Mouse (Mus musculus) kidney, adult 18-20 months (tissue): Measurements from ENCODE around the gene Cdyl.

ENCODE experiments used
- DNase-seq: peaks from one replicate; pipeline ENCODE4 v3.0.0; 2021

The Cdyl gene

DNA sequence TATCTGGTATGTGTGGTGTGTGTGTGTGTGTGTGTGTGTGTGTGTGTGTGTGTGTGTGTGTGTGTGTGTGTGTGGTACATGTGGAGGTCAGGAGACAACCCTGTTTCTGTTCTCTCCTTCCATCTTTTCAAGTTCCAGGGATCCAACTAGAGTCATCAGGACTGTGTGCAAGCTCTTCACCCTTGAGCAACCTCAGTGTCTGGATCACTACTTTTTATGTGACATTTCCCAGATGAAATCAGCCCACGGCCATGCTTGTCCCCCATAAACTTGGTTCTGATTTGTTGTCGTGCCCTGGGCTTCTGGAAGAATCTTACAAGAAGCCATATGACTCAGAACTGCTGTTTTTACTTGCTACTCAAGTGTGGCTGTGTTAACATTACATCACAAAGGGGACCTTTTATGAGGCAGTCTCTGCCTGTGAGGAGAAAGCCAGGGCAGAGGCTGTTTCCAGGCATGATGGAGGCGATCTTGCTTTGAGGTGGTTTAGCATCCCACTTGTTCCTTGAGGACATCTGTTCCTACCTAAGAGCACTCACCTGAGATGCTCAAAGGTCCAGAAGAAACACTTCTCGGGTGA, at the start of gene Cdyl:
TSS of gene Cdyl (plus strand) at position 428 of the 580 bp plus-strand sequence.
- no peak for DNase-seq

DNA sequence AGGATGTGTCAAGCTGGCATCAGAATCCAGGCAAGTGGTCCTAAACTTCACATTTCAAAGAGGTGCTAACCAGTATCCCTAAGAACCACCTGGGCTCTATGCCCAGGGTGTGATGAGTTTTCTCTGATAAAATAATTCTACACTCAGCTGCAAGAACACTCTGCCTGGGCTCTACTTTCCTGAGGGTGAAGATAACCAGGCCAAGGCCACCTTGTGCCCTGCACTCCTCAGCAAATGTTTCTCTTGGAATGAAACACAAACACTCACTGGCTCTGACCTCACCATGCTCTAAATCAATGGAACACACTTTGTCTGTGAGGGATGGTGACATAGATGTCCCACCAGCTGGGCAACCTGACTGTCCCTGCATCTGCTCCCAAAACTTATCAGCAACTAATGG, 48.9 kb upstream of the Cdyl start:
- no peak for DNase-seq

DNA sequence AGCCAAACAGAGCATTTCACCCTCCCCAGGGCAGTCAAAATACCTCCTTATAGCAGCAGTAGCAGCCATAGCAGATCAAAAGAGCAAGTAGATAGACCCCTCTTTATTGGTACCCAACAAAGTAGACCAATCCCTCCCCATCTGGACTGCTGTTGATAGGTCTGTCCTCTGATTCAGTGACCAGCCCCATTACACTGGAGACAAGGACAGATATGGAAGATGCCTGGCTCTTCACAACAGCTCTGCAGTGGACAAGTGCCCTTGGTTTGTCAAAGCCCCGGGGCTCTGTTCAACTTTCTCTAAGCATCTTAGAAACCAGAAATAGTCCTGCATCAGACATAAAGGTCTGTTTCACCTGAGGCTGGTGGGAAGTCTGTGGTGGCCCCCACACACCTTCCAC, 47.1 kb upstream of the Cdyl start:
- DNase-seq, result no peak

DNA sequence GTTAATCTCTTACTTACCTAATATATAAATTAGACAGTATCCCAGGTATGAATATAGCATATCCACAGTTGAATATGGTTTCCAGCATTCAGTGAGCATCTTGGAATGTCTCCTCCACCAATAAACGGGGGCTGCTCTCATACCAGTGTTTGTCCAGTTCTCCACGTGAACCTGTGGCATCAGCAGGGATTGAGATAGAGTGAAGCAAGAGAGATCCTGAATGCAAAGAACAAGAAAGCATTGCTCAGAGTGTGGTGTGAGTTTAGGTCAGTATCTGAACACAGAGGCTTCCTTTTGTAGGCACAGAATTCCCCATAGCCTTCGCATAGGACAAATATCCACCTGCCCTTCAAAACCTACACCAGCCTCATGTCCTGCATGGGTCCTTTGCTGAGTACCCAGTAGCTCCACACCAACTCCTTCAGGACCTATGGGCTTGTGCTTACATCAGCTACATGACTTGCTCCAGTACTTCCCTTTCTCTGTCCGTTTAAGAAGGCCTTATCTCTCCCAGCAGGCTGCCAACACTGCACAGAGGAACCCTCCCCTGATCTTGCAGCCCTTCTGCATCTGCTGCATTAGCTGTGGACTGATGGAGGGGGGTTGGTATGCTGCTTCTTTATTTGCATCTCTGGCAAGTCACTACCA, 44.7 kb upstream of the Cdyl start:
- no peak for DNase-seq

DNA sequence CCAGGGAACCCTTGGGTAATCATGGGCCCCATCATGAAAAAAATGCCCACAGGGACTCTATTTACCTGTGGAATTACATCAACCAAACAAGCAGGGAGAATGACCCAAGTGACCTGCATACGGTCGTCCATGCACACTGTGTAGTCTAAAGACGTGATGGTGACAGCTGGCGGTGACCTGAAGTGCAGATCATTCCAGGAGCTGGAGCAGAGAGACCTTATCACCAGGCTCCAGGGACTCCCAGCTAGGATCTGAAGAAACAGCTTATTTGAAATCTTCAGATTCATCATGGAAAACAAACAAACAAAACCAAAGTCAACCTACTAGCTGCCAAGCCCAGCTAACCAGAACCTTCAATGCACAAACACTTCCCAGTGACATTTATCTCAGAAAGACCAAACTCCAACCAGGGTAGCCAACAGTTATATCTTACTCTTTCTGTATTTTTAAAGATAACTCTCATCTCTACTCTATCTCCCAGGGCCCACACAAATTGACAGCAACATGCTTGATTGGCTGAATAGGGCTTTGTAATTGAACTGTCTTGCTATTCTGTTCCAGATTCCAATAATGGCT, 43.0 kb upstream of the Cdyl start:
- no peak for DNase-seq

DNA sequence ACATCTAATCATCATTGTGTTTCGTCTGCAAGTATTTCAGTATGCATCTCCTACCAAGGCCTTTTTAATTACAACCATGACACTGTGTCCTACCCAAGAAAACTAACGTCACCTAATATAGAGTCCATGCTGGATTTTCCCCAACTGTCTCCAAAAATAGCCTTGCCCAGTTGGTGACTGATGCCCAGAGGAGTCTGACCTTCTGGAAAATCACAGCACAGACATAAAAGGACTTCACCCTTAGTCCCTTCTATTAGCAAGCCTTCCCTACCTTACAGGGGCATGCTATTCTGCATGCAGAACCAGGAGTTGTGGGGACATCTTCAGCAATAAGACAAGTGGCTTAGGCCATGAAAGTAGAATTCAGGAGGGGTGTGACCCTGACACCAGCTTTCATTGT, 40.3 kb upstream of the Cdyl start:
- no peak for DNase-seq

DNA sequence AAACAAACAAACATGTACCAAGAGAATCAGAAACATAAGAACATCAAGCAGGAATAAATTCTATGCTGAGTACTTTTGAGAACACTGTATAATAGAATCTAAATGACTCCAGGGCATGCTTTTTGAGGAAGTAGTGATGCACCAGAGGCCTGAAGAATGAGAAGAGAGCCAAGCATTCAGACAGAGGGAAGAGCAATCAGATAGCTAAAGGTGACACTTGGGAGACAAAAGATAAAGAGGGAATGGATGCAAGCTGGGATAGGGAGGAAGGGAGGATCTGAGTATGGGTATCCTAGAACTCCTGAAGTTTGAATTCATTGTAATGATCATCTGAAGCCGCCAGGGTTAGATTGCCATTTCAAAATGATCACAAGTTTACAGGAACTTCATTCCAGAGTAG, 38.9 kb upstream of the Cdyl start:
- no peak for DNase-seq

DNA sequence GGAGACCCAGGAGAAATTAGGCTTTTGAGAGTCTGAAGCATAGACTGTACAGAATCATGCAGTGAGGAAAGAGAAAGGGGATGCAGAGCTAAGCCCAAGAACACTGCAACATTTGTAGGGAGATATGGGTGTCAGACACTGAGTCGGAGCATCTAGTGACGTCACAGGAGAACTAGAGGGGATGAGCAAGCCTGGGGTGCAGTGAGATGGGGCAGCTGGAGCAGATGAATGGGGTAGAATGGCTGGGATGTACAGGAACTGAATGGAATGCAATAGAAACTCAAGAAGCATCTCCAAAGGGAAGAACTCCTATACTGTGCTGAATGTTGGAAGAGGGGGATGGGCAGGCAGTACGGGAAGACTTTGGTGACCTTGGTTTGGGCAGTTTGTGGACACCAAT, 34.8 kb upstream of the Cdyl start:
- no peak for DNase-seq

DNA sequence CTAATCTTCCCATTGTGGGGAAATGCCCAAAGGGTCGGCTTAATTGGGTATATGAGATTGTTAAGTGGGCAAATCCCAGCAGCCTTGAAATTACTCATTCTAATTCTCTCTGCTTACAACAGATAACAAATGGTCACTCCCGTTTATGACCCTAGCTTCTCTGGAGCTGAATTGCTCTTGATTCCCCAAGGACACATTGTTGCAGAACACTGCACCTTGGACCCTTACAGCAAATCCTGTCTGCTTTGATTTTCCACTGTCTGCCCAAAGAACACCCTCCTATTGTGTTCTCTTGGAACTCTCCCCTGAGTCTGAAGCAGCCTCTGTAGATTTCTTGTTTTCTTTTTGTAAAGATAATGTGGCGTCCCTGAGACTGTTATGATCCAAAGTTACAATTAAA, 34.1 kb upstream of the Cdyl start:
- DNase-seq, result no peak

DNA sequence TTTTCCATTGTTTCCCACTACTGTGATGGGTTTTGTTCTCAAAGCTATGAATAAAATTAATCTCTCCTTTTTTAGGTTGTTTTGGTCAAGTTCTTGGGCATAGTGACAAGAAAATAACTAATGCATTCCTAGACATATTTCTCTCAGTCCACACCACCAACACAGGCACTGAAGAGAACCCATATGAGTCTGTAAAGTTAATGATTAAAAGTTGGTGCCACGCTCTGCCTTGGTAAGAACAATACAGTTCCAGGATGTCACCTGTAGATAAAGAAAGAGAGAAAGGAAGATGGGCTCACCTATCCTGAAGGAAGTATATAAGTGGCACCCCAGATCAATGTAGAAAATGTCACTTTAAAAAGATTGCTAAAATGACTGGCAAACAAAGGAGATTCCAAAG, 32.3 kb upstream of the Cdyl start:
- no peak for DNase-seq

DNA sequence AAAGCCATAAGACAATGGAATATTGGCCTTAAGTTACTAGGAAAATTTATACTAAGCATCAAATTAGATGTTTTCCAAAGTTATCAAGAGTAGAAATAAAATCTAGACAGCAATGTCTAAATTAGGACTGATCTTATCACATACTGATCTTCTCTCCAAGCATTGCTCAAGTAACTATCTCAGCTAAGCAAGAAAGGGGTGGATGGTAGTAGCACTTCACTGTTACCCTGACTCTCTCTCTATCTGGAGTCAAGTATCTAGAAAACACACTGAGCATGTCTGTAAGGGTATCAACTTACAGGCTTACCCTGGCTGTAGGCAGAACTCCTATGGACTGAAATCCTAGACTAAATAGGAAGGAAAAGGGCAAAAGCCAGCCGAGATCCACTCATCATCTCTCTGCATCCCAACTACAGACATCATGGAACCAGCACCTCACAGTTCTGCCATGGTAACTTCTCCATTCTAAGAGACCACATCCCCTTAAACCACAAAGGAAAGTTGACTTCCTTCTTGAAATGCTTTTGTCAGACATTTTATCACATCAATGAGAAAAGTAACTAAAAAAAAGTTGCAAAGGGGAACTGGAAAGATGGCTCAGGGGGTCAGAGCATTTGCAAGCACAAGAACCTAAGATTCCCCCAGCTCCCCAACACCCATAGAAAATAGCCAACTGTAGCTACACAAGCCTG, 12.4 kb upstream of the Cdyl start:
- no peak for DNase-seq

DNA sequence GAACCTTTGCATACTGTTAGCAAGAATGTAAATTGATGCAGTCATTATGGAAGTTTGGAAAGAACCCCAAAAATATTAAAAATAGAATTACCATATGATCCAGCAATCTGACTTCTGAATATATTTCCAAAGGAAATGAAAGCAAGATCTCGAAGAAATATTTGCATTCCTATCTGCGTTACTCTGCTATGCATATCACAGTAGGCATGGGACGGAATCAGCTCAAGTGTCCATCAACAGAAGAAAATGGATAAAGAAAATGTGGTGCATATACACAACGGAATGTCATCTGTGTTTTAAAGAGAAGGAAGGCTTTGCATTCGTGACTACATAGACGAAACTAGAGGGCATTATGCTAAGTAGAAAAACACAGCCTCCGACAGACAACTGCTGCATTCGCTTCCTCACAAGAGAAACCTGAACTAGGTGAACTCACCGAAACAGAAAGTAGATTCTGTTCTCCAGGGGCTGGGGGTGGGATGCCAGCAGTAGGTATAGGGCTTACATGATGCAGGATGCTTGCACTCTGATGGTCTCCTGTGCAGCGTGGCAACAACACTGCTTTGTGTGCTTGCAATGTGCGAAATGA, 9.3 kb upstream of the Cdyl start:
- no peak for DNase-seq

DNA sequence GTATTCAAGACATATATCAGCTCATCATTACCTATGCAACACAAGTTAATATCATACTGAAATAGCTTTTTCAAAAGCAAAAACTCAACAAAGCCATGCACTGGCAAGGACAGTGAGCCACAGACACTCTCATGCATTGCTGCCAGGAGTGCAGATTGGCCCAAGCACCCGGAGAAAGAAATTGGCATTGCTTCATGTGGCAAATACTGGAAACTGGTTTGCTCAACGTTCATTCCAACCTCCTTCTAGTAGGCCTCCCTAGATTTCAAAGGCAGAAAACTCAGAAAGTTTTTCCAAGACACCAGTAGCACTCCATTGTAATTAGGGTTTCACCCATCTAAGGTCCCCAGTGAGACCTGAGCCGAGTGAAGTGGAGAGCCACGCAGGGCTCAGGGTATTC, 6.8 kb upstream of the Cdyl start:
- DNase-seq, result no peak

DNA sequence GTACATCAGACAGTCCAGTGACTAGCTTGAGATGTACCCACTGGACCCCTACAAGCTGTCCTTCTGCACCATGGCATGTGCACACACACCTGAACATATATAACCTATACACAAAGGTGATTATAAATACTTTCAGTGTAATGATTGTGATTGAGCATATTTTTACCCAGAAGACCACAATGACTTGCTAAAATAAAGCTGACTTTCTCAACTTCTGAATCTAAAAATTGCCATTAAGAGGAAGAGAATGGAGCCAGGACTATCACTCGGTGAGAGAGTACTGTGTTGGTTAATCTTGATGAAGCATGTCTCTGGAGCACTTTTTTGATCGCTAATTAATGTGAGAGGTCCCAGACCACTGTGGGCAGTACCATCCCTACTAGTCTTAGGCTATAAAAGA, 2.8 kb upstream of the Cdyl start:
- DNase-seq, result no peak

DNA sequence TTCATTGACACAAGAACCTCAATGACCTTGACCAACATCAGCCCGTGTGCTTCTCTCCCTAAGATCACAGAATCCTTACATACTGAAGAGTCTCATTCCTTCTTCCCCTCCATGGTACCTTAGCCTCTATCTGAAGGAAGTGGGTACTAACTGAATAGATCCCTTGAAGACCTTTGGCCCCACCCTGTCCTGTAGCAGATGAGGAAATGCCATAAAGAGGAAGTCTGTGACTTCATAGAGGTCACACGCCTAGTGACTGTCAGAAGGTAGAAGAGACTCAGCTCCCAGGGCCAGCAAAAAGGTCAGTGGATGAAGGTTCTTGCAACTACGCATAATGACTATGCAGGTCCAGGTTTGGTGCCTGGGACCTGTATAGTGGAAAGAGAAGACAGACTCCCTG, 5.8 kb downstream of the Cdyl start:
- no peak for DNase-seq

DNA sequence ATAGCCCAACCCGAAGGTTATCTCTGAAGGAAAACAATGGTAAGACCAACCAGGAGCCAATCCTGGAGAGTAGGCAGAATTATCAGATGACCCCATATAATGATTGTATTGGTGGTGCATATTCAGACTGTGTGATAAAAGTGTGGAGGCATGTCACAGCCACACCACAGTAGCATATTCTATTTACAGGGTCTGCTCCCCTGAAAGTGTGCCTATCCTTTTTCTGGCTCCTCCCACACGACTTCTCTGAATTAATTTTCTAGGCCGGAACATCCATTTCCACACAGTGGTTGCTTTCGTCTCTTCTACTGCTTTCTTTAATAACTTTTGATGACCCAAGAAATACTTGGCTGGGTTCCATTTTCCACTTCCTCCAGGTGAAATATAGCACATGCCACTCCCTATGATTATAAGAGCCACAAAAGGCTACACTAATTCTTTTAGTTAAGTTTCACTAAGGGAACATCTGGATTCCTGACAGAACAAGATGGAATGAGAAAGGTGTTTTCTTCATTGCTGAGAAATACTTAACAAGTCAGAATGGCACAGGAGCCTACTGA, 10.4 kb downstream of the Cdyl start:
- DNase-seq, result no peak

DNA sequence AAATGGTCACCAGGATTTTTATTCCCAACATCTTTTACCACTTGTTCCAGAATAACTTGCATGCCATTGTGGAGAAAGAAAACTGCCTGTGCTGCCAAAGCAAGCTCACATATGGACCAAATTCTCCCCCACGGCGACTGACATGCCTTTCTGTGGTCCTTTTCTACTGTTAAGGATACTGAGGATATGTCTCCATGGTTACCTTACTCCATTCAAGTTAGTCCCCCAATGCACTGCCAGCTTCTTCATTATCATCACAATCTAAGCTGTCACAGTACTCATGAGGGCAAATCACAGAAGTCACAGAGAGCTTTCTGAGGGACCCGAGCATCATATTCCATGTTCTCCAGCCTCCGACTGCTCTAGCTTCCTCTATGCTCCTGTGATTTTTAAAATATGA, 11.2 kb downstream of the Cdyl start:
- DNase-seq, result no peak

DNA sequence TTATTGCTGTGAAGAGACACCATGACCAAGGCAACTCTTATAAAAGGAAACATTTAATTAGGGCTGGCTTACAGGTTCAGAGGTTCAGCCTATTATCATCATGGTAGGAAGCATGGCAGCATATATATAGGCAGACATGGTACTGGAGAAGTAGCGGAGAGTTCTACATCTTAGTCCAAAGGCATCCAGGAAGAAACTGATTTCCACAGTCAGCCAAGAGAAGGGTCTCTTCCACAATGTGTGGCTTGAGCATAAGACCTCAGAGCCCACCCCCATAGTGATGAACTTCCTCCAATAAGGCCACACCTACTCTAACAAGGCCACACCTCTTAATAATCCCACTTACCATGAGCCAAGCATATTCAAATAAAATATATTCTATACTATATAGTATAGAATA, 17.3 kb downstream of the Cdyl start:
- no peak for DNase-seq

DNA sequence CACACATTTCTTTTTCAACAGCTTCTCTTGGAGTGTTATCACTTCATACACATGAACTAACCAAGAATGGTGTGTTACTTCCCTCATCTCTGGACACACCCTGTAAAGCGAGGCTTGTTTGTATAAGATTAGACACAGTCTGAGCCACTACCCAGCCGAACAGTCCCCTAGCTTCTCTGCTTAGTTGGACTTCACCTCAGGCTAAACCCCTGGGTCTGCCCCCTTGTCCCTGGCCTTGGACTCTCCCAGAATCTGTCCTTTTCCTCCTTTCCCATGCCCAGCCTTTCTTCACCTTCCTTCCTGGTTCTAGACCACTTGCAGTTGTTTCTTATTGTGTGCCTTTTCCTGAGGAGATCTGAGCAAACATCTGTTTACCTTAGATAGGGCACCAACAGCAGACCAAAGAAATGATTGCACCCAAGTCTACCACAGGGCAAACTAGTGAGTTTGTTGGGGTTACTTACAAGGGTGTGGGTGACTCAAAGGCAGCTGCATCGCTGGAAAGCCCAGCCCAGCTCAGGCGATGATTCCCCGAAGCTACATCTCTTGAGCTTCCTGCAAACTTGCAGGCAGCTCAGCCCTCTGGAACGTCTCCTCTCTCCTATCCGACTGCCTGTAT, 17.9 kb downstream of the Cdyl start:
- DNase-seq, result no peak

DNA sequence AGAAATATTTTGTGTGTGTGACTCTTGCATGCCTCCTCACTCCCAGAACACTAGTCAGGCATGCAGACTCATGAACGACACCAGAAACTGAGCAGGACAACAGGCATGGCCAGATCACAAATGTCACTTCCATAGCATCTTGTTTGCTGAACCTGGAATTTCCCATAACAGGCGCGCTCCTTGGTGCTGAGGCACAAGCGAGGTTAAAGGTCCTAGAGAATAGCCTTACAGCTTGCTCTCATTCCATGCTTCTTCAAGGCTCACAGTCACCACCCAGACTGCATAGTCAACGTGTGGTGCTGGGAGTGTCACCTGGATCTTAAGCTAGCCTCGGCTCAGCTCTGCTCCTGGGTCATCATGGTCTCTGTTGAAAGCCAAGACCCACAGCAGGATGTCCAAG, 19.1 kb downstream of the Cdyl start:
- no peak for DNase-seq

DNA sequence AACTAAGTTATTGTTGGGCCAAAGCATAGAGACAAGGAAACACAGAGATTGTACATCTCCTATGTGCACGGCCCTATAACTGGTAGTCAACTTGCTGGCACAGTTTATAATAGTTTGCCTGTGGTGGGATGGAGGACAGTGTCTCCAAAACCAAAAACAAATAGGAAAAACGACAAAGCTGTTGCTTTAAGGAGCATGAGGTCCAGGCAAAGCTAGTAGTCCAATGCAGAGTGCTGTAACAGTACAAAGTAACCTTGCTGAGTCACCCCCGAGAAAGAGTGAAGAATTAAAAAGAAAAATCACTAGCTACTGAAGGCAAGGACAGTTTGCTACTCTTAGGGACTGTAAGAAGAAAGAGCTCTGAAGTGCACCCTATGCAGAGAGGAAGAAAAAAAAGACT, 21.7 kb downstream of the Cdyl start:
- no peak for DNase-seq

DNA sequence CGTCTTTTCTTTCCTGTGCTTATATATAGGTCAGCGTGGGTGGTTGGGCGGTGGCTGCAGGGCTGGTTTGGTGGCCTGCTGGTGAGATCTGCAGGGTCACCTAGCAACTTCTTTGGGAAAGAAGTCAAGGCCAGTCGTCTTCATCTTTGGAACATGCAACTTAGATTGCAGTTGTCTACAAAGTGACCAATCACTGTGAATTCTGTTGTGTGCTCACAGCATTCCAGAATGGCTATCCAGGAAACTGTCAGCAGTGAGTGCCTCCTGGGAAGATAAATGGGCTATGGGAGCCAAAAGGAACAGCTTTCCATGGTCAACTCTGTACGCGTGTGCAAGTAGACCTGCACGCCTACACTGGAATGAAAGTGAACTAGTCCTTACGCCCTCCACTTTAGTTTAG, 26.6 kb downstream of the Cdyl start:
- no peak for DNase-seq

DNA sequence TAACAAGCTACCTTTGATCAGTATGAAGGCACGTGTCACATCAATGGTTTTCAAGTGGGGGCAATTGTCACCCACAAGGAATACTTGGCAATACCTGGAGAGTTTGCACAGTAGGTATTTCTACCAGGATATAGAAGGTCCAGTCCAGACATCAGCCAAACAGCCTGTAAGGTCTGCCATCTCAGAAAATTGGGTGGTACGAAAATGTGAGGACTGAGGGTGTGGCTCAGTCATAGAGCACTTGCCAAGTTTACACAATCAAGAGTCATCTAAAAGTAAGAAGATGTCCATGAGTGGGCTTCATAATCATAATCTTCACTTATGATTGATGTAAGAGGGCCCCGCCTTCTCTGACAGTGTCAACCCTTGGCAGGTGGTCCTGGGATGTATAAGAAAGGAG, 29.9 kb downstream of the Cdyl start:
- DNase-seq, result no peak
